Mouse (Mus musculus) small intestine, adult 2 months (tissue): ENCODE results near the gene Disp2.

Source experiments
- CTCF ChIP-seq: fragments of 200-500 bp; IDR thresholded peaks from 2 replicates; pipeline ENCODE4 v1.5.1; 2012; ENCODE audit warnings: low read depth, mild to moderate bottlenecking, control low read depth, inconsistent platforms, low read length, moderate library complexity, mixed read lengths; ENCODE audit not compliant: insufficient replicate concordance, insufficient read length; ENCODE audit errors: extremely low read depth
- POLR2A ChIP-seq: fragments of 200-500 bp; IDR thresholded peaks from 2 replicates; pipeline ENCODE4 v1.6.1; 2012; ENCODE audit warnings: low read depth, mild to moderate bottlenecking, control low read depth, inconsistent platforms, low read length, moderate library complexity

DNA sequence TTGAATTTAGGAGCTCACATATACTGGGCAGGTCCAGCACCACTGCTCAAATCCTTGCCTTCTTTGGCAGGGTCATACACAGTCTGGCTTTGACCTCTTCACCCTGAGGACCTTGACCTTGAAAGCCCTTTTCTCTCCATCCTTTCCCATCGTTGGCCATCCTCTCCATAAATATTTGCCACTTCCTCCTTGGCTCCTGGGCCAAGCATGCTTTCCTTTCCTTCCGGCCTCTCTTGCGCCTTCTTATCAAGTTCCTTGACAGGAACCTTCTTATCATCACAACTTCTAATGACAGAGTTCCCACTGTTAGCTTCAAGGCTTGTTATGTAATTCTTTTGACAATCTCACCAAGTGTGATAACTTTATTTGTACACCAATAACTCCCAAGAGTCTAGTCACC lies 25.6 kb downstream of the Disp2 start:
- TF ChIP-seq POLR2A (no peak), CTCF (no peak)
